Mouse (Mus musculus): ENCODE measurements at regions not wholly inside any gene's neighbourhood (a gene's known extent, or its start where the extent isn't known, plus 50 kb on each side); places are given as distances from the start of the nearest gene placed in this dataset.

DNA sequence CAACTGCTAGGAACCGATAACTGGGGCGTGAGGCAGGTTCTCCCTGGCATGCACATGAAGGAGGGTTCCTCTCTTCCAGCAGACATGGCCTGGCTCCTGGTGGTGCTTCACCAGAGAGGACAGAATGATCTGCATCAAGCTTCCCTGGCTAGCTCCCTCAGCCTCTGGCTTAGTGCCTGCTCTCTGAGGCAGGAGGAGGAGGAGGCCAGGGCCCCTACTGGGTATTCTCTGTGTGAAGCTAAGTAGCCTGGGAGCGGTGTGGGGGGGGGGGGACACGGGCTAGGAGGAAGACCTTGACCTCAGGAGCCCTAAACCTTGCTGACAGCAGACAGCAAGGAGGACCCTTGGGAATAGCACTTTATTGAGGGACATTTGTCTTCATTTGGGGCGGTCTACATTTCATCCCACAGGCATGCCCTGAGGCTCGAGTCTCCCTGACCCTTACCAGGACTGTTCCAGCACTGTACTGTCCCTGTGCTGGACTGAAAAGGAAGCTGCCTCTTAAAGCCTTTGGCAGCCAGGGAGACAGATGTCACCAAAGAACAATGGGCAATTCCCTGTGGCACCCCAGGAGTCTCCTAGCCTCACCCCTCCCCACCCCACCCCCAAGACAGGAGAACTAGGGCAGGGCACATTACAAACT lies 335.7 kb downstream of the H2al1j start:
- DNase-seq = no peak

DNA sequence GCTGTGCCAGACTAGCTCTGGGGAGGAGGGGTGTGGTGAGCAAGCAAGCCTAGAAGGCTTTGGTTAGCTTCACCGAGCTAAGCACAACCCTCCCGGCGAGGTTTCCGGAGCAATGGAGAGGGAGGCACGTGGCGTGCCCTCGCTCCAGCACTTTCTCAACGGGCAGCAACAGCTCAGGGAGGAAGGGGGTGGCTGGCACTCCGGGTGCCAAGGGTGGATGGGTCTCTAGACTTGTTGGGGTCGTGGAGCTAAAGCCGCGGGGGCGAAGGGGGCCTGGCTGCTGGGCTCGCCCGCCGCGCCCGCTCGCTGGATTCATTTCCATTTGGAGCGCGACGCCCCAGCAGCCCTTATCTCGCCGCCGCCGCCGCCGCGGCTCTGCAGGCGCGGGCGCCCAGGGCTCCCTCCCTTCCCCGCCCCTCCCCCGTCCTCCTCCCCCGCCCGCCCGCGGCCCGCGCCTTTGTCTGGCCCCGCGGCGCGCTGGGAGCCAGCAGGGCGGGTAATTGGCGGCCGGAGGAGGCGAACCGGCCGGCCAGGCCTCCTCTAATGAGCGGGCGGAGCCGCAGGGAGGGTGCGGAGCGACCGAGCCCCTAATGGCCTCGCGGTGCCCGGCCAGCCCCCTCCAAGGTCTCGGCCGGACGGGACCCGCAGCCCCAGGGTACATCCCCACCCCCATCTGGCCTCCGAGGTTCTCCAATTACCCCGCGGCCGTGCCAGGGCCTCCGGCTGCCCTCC lies 336.9 kb downstream of the H2al1j start:
- DNase-seq = peak; percentile 63 to 77

DNA sequence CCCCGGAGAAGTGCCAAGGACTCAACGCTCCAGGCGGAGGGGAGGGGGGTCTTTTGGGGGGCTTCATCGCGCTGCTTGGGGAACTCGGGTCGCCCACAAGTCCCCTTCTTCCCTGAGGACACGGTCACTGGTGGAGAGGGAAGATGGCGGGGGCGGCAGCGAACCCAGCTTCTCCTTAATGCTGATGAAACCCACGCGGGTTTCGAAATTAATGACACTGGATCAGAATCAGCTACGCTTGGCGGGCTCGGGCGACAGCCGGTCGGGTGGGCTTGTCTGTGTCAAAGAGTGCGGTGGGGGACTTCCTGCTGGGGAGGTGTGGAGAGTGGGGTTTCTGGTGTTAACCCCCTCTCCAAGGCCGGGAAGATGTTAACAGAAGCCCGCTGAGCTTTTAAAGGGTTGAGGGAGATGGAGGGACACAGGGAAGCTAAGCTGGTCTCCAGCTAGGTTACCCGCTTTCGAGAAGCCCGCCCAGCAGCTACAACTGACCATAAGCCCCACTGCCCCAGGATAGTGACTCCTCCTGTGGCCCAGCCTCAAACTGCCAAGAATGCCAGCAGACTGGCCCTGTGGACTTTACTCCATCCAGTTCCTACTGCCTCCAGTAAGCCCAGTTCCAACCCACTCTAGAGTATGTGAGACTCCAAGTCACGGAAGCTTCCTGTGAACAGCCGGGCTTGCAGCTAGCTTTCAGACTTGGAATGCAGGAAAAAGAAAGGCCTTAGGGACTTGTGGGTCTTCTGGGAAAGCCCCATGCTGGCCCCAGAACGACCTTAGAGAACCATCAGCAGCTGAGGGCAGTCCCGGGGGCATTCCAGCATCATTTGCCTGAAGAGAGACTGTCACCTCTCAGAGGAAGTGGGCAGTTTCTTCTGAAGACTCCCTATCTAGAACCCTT lies 337.7 kb downstream of the H2al1j start:
- DNase-seq = peak; percentile 23 to 24

DNA sequence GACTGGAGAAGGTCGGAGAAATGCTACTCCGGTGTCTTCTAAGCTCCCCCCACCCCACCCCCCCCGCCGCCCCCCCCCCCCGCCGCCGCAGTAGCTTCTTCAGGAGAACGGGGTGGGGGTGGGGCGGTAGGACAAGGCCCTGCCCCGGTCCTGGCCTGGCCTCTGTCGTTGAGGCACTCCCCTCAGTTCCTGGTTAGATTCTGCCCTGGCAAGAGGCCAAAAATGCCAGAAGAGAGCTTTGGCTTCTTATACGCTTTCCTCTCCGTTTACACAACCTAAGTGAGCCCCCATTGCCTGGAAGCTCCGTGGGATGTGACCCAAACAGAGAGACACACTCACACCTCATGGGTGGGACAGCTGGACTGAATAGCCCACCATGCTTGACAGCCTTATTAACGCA lies 338.9 kb downstream of the H2al1j start:
- no peak for DNase-seq

DNA sequence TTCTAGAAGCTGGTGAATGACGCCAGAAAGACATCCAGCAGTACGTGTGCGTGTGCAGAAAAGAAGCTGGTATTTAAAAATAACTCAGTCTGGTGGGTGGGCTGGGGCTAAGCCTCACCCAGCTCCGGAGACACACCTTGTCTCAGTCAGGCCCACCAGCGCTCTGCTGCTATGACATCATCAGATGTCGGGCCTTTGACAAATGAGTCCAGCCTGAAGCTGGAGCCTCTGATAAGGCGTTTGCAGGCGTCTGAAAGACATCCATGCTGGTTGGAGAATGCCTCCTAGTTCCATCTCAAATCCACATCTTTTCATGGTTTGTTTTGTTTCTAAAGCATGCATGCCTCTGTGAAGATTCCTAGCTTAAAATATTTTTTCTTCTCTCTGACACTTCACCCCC lies 344.2 kb downstream of the H2al1j start:
- no peak for DNase-seq

DNA sequence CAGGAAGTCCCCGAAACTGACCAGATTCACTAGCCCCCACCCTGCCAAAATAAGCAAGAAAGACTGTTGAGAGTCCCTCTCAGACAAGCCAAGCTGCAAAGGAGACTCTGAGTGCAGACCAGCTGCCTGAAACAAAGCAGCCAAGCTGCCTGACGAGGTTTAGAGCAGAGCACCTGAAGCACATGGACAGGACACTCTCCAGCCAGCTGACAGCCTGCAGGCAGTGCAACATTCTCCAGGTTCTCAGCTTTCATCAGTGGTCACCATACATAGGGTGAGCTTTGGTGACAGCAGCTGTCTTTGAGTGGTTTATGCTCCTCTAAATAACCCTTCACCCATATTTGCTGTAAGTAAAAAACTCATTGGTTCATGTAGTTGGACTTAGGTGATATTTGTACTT lies 350.5 kb downstream of the H2al1j start:
- no peak for DNase-seq

DNA sequence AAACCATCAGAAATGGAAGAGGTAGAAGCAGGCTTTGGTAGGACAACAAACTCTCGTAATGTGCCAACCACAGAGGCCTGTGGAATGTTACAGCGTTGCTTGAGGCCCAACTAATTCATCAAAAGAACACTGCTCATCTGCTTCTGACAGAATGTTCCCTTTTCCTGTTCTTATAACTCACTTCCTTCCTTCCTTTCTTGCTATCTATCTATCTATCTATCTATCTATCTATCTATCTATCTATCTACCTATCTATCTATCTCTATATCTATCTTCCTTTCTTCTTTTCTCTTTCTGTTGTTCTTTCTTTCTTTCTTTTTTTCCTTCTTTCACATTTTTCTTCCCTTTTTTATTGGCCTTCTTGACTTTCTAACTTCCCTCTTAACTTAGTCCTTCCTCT lies 353.7 kb downstream of the H2al1j start:
- DNase-seq = no peak

DNA sequence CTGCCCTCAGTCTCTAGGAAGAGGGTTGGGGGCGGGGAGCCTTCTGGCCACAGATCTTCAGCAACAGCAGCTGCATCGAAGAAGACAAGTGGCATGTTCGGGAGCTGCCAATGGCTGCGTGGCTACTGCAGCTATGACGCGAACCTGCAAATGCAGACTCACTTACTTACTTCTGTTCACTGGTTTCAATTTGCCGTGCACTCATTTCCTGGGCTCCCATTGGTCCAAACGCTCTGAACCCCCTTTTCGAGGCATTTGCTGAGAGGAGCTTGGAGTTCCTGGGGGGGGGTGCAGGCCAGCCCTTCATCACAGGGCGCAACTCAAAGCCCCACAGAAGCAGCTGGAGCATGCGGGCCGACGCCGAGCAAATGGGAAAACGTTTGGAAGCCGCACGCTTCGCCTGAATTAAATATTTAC lies 362.4 kb downstream of the H2al1j start:
- peak; percentile 15 to 42 for DNase-seq

DNA sequence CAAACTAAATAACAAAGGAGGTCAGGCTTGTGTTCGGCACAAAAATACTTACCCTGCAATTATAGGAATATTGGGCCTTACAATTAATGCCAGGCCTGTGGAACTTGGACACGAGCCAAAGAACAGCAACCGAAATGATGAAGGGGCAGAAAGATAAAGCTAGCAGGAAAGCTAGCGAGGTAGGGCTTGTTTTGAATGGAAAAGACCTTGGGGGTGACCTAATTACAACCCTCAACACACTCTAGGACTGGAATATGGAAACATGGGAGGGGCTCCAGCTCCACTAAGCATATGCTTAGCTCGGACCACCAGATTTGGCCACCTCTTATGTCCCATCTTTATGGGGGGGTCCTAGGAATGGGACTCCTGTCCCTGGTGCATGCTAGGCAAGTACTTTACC lies 362.8 kb downstream of the H2al1j start:
- no peak for DNase-seq

DNA sequence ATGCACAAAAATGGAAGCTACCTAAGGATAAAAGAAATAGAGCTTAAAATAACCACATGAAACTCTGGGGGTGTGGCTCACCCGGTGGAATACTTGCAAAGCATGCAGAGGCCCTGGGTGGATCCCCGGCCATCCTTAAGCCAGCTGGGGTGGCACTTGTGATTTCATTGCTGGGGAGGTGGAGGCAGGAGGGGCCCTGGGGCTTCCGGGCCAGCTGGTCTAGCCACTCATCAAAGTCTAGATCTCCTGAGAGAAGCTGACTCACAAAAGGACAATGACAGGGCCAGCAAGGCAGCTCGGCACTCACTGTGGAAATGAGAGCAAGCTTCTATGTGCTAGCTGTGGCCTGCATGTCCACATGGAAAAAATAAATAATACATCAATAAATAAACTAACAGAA lies 363.4 kb downstream of the H2al1j start:
- DNase-seq = no peak

DNA sequence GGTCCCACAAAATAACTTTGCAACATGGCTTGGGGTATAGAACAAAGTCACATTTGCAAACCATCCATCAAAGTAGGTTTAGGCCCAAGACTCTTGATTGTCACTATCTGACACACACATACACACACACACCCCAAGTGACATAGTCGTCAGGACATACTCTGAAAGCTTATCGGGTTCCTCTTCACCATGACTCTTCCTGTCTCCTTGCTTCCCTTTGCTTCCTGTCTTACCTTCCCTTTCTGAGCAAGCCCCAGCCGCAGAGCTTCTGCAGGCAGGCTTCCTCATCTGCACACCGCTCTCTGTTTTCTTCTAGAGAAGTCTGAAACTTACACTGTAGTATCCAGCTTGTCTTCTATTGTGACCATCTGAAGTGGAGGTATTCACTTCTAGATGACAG lies 368.9 kb downstream of the H2al1j start:
- DNase-seq = no peak

DNA sequence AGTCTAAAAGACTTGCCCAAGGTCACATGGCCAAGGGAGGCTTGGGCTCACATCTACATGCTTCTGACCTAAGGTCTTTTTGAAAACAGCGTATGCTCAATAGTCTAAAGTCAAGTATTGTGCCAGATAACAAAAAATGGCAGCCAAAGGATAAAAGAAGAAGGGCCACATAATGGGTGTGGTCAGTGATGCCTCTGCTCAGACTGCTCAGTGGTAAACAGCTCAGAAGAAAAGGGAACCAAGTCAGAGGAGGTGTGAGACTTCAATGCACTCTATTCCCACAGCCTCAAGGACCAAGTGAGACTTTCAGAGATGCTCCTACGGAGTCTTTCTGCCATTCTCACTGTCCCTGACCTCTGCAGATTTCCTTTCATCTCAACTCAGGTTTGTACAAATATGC lies 373.5 kb downstream of the H2al1j start:
- no peak for DNase-seq

DNA sequence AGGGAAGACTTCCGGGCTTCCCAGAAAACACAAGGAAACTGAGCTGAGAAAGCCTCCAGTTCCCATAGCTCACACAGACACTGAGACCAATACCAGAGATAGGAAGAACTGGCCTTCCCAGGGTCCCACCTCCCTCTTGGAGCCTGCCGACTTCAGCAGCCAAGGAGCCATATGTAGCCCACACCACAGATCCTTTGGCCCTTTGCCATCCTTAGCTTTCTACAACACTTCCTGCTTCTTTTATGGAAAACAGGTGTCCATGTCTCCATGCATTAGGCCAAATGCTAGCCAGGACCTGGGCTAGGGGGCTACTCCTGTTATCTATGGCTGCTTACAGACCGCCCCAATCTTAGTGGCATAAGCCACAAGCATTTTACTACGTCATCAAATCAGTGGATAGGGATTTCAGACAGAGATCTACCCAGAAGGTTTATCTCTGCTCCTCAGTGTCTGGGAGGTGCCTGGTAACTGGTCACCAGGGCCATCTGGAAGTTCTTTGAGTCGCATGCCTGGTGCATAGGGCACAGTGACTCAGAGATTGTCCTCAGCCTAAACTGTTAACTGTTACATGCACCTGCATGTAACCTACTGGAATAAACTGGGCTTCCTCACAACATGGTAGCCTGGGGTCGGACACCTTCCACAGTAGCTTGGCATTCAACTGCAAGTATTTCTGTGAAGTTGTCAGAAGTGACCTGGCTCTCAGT lies 378.4 kb downstream of the H2al1j start:
- DNase-seq = no peak

DNA sequence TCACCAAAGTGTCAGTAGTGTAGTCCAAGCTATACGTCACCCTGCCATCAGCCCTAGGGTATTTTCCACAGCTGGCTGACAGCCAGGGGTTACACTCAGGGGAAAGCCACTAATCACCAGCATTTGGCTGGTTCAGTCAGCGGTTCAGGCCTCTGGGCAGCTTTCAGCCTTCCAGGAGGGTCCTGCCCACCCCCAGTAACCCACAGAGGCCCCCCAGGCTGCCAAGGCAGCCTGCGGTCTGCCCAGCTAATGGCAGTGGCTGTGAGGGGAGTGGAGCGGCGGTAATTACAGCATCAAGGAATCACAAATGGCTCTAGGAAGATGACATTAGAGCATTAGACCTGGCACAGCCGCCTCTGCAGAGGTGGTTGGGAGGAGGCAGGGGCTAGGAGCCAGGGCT lies 379.7 kb downstream of the H2al1j start:
- no peak for DNase-seq

DNA sequence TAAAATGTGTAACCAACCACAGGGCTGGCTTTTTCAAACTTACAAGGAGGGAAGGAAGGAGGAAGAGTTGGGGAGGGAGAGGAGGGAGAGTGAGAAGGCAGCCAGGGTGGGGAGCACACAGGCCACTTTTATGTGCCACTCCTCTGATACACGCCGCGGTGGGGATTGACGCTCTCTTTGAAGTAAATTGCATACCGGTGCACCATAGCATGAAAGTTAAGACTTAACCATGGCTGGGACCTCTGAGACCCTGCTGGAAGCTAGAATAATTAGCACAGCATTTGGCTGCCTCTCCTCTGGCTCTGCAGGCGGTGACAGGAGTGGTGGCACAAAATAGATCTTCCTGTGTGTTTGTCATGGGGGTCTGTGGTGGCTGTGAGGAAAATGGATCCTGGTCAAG lies 380.7 kb downstream of the H2al1j start:
- DNase-seq = no peak

DNA sequence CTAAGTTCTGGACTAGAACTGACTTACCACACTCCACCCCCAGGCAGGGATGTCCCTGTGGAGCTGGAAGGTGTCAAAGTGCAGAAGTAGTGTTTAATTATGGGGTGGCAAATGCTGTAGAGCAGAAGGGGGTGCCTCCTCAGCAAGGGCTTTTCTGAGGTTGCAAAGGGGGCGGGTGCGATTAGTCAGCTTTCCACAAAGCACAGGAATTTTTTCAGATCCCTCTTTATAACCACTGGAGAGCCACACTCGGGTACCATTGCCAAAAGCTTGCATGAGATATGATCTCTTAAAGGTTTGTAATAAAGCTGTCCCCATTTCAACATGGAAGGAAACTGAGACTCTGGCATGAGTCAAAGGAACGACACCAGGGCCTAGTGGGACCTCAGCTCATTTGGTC lies 381.7 kb downstream of the H2al1j start:
- no peak for DNase-seq

DNA sequence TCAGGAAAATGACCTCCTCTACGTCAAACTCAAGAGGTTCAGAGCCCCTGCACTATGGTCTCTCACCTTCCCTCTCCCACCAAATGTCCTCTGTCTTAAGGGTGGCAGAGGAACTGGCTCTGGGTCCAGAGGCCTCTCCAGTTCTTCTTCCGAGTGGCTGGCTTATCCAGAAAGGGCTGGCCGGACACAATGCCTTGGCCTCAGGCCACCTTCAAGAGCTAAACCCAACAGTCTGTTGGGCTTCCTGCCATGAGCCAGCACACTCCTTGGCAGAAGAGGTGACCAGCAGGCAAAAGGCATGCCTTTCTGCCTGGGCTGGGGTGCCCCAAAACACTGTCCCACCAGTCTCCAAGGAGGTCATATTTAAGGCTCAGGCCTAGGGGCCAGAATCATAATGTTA lies 385.8 kb downstream of the H2al1j start:
- no peak for DNase-seq

DNA sequence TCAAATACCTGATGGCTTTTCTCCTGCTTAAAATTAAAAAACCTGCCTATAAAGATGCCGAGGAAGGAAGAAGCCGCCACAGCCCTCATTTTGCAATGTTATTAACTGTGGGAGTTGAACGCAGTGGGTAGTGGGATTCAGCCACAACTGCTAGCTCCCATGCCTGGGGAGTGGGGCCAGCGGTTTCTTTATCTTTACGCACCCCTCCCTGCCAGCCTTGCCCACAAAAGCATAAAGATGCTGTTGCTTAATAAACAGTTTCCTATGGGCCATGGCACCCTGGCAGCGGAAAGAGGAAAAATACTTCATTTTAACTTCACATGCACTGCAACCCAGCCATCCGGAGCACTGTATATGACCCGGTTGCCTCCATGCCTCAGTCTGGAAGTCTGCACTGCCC lies 389.2 kb downstream of the H2al1j start:
- no peak for DNase-seq

DNA sequence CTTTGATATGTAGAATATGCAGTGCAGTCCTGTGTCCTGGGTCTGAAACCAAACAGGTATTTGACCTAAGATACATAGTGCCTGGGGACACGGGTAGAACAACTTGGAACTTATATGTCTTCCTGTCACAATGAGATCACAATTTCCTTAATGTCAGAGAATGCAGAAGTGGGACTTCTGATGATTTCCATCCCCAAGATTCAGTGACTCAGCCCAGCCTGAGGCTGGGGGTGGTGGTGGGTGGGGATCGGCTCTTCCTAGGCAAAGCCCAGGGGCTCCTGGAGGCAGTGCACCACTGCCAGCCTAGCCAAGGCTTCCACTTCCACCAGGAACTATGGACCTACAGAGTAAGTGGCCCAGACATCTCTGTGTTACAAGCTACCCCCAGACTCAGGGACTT lies 391.2 kb downstream of the H2al1j start:
- no peak for DNase-seq

DNA sequence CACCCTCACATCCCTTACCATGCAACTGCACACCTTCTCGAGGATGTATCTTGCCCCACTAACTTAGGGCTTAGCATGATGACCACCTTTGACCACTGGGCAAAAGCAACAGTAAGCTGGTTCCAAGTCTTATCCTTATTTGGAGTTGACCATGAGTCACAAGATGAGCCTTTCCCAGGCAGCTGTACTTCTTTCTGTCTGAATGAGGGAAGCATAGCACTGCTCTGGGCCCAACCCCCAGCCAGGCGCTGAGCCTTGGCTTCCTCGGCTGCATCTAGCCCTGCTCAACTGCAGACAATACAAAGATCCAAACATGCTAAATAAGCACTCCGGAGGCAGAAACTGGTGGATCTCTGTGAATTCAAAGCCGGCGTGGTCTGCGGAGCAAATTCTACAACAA lies 392.9 kb downstream of the H2al1j start:
- no peak for DNase-seq

DNA sequence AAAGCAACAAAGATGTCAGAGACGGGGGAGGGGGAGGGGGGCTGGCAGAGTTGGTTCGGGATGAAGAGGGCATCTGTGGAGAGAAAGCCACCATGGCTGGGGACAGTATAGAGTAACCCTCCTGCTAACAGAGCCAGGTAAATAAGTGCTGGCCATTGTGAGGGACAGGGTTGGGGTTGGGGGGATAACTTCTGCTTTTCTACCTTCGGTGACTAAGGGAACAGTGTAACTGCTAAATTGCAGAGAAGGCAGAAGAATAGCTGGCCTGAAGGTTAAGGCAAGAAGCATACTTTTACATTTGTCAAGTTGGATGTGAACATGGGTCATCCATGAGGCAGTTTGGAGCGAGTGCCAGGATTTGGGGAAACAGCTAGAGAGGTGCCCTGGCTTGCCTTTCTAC lies 395.1 kb downstream of the H2al1j start:
- no peak for DNase-seq

DNA sequence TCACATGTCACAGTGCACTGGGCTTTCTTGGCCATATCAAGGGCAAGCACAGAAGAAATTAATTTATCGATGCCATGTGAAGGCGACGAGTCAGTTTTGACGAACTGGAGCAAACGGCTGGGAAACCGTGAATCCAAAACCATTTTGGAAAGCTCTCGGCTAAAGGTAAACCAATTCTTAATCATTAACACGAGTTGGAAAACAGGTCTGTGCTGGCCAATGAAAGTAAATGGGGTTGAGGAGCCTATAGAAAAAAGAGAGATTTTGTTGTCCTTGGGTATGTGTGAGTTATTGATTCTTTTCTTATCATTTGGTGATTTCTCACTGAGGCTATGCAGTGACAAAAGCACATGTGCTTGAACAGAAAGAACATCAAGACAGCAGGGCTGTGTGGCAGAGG lies 397.1 kb downstream of the H2al1j start:
- DNase-seq = no peak

DNA sequence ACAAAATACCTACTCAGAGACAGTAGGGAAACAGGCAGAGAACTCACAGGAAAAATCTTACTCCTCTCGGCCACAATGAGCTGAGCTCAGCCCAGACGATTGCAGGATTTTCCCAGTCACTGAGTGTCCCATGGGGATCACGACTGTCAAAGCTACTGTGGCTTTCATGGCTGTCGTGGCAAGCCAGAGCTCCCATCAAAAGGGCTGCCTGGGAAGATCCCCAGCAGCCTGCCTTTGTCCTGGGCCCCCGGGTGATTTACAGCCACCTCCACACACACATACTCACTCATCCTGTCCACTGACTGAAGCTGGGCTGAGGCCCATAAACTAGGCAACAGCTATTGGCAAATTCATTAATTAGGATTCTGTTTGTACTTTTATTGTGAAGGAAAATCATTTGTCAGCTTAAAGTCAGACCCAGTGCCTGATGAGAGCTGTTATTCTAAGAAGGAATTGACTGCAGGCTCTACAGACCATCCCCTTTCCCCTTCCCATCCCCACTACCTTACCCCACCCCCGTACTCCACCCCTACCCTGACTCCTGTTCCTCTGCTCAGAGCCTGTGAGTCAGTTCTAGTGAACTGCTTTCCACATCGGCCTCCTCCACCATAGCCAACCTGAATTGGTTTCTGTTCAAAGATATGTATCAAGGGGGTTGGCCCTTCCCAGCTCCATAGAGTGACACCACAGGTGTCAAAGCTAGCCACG lies 399.1 kb downstream of the H2al1j start:
- no peak for DNase-seq
